Mouse (Mus musculus): ENCODE results near the gene Rad17. TPM values are rescaled to one million over a fixed set of nuclear protein-coding genes. Genes with fewer than 3 reads are reported as not detected.

The Rad17 gene
- polyA plus RNA-seq, 1 experiment from 2014 or later = 10.3 TPM

GRCm38 (mm10) chr13:100579951-100580350 lies 70.9 kb downstream of the Rad17 start:
- Histone ChIP-seq H3K27ac (ENCODE audit: low read depth, low read length) (no peak overlapping the region), H3K9me3 (ENCODE audit: control insufficient read depth) (no peaks in the 10 kb centered on the region), H3K9ac (ENCODE audit: low read depth, low read length) (no peak overlapping the region), H3K4me2 (replicated peaks; ENCODE audit: low read depth) (no peak overlapping the region), H3K4me1 (replicated peaks; ENCODE audit: control insufficient read depth, insufficient read depth, low read length) (no peaks in the 10 kb centered on the region), H3K4me3 (ENCODE audit: low read depth, low read length) (no peak overlapping the region), H3K27me3 (replicated peaks; ENCODE audit: control insufficient read depth, insufficient read depth, low read length) (no peaks in the 10 kb centered on the region), H3K36me3 (ENCODE audit: control insufficient read depth, insufficient read depth) (no peaks in the 10 kb centered on the region)
- peak; percentile 60 for TF ChIP-seq CTCF (IDR thresholded peaks at IDR 0.05; ENCODE audit: low read depth)
- ATAC-seq = no peak

- Histone ChIP-seq H3K4me3 (ENCODE audit: low read depth, low read length) (no peak overlapping the region), H3K36me3 (ENCODE audit: control insufficient read depth, insufficient read depth) (no peaks in the 10 kb centered on the region), H3K9me3 (ENCODE audit: control insufficient read depth) (no peaks in the 10 kb centered on the region), H3K4me1 (replicated peaks; ENCODE audit: control insufficient read depth, insufficient read depth, low read length) (no peaks in the 10 kb centered on the region), H3K27me3 (replicated peaks; ENCODE audit: control insufficient read depth, insufficient read depth, low read length) (no peaks in the 10 kb centered on the region), H3K9ac (ENCODE audit: low read depth, low read length) (no peak overlapping the region), H3K4me2 (replicated peaks; ENCODE audit: low read depth) (no peak overlapping the region), H3K27ac (ENCODE audit: low read depth, low read length) (no peak overlapping the region)
- ATAC-seq = no peak
- no peak for TF ChIP-seq CTCF (IDR thresholded peaks at IDR 0.05; ENCODE audit: low read depth)
- WGBS = 38% methylated on average over 3 of the region's 3 CpGs
Measured at GRCm38 (mm10) chr13:100579220-100579619, 71.6 kb downstream of the Rad17 start.

- TF ChIP-seq CTCF (IDR thresholded peaks at IDR 0.05; ENCODE audit: low read depth) = no peak
- Histone ChIP-seq H3K27ac (ENCODE audit: low read depth, low read length) (no peak overlapping the region), H3K4me2 (replicated peaks; ENCODE audit: low read depth) (no peak overlapping the region; the same call in 1 of the 2 replicates), H3K36me3 (ENCODE audit: control insufficient read depth, insufficient read depth) (no peaks in the 10 kb centered on the region), H3K4me1 (replicated peaks; ENCODE audit: control insufficient read depth, insufficient read depth, low read length) (no peaks in the 10 kb centered on the region), H3K9ac (ENCODE audit: low read depth, low read length) (no peak overlapping the region), H3K27me3 (replicated peaks; ENCODE audit: control insufficient read depth, insufficient read depth, low read length) (no peaks in the 10 kb centered on the region), H3K4me3 (ENCODE audit: low read depth, low read length) (no peak overlapping the region), H3K9me3 (ENCODE audit: control insufficient read depth) (no peaks in the 10 kb centered on the region)
- ATAC-seq = peak; percentile 86
- 15% methylated on average over 2 of the region's 2 CpGs for WGBS
Measured at GRCm38 (mm10) chr13:100575950-100576349, 74.9 kb downstream of the Rad17 start.

GRCm38 (mm10) chr13:100570713-100571112 lies 80.1 kb downstream of the Rad17 start:
- 71% methylated on average over 2 of the region's 2 CpGs for WGBS
- Histone ChIP-seq H3K4me1 (replicated peaks; ENCODE audit: control insufficient read depth, insufficient read depth, low read length) (no peaks in the 10 kb centered on the region), H3K9me3 (ENCODE audit: control insufficient read depth) (no peaks in the 10 kb centered on the region), H3K4me3 (ENCODE audit: low read depth, low read length) (no peak overlapping the region), H3K36me3 (ENCODE audit: control insufficient read depth, insufficient read depth) (no peaks in the 10 kb centered on the region), H3K9ac (ENCODE audit: low read depth, low read length) (no peak overlapping the region), H3K27ac (ENCODE audit: low read depth, low read length) (no peak overlapping the region), H3K4me2 (replicated peaks; ENCODE audit: low read depth) (no peak overlapping the region), H3K27me3 (replicated peaks; ENCODE audit: control insufficient read depth, insufficient read depth, low read length) (no peaks in the 10 kb centered on the region)
- TF ChIP-seq CTCF (IDR thresholded peaks at IDR 0.05; ENCODE audit: low read depth) = no peak
- ATAC-seq = no peak

GRCm38 (mm10) chr13:100568359-100568758 lies 82.5 kb downstream of the Rad17 start:
- Histone ChIP-seq H3K36me3 (ENCODE audit: control insufficient read depth, insufficient read depth) (no peaks in the 10 kb centered on the region), H3K4me1 (replicated peaks; ENCODE audit: control insufficient read depth, insufficient read depth, low read length) (no peaks in the 10 kb centered on the region), H3K27me3 (replicated peaks; ENCODE audit: control insufficient read depth, insufficient read depth, low read length) (no peaks in the 10 kb centered on the region), H3K9ac (ENCODE audit: low read depth, low read length) (no peak overlapping the region), H3K9me3 (ENCODE audit: control insufficient read depth) (no peaks in the 10 kb centered on the region), H3K4me3 (ENCODE audit: low read depth, low read length) (no peak overlapping the region), H3K27ac (ENCODE audit: low read depth, low read length) (no peak overlapping the region), H3K4me2 (replicated peaks; ENCODE audit: low read depth) (no peak overlapping the region)
- no peak for TF ChIP-seq CTCF (IDR thresholded peaks at IDR 0.05; ENCODE audit: low read depth)
- 100% methylated on average over 1 of the region's 1 CpGs for WGBS
- no peak for ATAC-seq

Other genes starting within 250 kb of the Rad17 start
- 23.4 and 27.7 TPM in 2 replicates for gene Naip1, start 198.2 kb downstream of the Rad17 start, polyA plus RNA-seq (2015; fragmentation: Nextera tagmentation; extraction: Ambion mirVana)
- gene Gtf2h2, start 158.5 kb downstream of the Rad17 start, polyA plus RNA-seq (2015; fragmentation: Nextera tagmentation; extraction: Ambion mirVana) = 33.4 and 37.5 TPM in 2 replicates
- gene Ocln, start 98.3 kb downstream of the Rad17 start, polyA plus RNA-seq (2015; fragmentation: Nextera tagmentation; extraction: Ambion mirVana) = 44.5 and 49.4 TPM in 2 replicates
- 20.8 and 21.1 TPM in 2 replicates for gene Marveld2, start 34.1 kb downstream of the Rad17 start, polyA plus RNA-seq (2015; fragmentation: Nextera tagmentation; extraction: Ambion mirVana)
- 143 and 156 TPM in 2 replicates for gene Ak6, start 72 bp downstream of the Rad17 start, polyA plus RNA-seq (2015; fragmentation: Nextera tagmentation; extraction: Ambion mirVana)
- 10.9 and 11.1 TPM in 2 replicates for gene Taf9, start 528 bp upstream of the Rad17 start, polyA plus RNA-seq (2015; fragmentation: Nextera tagmentation; extraction: Ambion mirVana)
- 3.2 and 4.1 TPM in 2 replicates for gene Ccdc125, start 18.7 kb upstream of the Rad17 start, polyA plus RNA-seq (2015; fragmentation: Nextera tagmentation; extraction: Ambion mirVana)
- gene Cdk7, start 79.9 kb upstream of the Rad17 start, polyA plus RNA-seq (2015; fragmentation: Nextera tagmentation; extraction: Ambion mirVana) = 44.3 and 47.3 TPM in 2 replicates
- 406 and 410 TPM in 2 replicates for gene Mrps36, start 93.6 kb upstream of the Rad17 start, polyA plus RNA-seq (2015; fragmentation: Nextera tagmentation; extraction: Ambion mirVana)
- gene Cenph, start 124.8 kb upstream of the Rad17 start, polyA plus RNA-seq (2015; fragmentation: Nextera tagmentation; extraction: Ambion mirVana) = 9.5 and 10.4 TPM in 2 replicates
- 30.3 and 41.3 TPM in 2 replicates for gene Ccnb1, start 135.5 kb upstream of the Rad17 start, polyA plus RNA-seq (2015; fragmentation: Nextera tagmentation; extraction: Ambion mirVana)
- gene Slc30a5, start 182.4 kb upstream of the Rad17 start, polyA plus RNA-seq (2015; fragmentation: Nextera tagmentation; extraction: Ambion mirVana) = 52.9 and 55.7 TPM in 2 replicates

Data from intestine, postnatal 0 days (tissue).